Mouse (Mus musculus): ENCODE data around the gene Parp16.
"Not testable (repeated sequence)": the region's sequence is repeated elsewhere in the genome, so short reads cannot be mapped to it uniquely, and the experiment has no call there.

The Parp16 gene

DNA sequence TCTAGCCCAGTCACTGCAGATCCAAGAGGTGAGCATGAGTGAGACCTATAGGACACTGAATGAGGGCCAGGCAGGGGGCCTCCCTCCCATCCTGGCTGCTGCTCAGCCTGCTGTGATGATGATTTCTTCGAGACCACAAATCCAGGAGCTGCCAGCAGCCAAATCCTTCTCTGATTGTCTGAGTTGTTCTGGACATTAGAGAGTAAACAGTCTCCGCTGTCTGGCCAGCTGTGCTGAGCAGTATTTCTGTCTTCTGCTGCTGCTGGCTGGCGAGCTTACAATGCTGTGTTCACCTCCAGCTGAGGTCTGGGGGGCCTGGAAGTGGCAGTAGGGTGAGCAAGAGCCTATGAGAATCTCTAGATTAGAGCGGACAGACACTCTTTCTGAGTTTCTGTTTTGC lies 48.1 kb downstream of the Parp16 start:
- no peak for DNase-seq (ENCODE audit: low spot score)

DNA sequence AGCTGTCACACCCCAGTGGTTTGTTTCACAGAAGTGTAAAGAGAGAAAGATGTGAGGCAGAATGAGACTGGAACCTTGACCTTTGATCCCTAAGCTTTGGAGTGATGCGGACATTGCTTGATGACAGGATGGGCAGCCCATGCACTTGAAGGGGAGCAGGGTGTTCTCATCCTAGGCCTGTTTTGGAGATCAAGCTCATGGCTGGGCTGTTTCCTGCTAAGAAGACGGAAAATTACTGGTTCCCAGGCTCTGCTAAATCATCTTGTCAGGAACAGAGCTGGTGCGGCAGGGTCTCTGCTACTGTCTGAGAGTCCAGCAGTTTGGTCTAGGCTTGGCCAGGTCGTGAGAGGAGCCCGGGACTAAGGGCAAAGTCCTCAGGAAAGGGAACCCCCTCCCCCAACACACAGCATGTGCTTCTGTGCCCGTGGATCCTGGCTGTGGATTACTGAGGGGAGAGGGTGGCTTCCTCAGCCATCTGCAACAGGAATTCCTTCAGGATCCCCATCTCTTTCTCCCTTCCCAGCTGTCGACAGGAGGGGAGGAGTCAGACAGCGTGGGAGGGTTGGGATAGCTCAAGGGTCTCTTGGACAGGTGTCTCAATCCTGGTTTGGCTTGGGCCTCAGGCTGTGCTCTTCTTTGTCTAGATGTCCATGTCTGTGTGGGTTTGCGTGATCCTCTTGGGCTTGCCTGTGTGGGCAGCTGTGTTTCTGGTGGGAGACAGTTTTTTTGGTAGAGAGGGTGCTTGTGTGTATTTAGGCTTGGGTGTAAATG lies 49.1 kb downstream of the Parp16 start:
- DNase-seq (ENCODE audit: low spot score): no peak

DNA sequence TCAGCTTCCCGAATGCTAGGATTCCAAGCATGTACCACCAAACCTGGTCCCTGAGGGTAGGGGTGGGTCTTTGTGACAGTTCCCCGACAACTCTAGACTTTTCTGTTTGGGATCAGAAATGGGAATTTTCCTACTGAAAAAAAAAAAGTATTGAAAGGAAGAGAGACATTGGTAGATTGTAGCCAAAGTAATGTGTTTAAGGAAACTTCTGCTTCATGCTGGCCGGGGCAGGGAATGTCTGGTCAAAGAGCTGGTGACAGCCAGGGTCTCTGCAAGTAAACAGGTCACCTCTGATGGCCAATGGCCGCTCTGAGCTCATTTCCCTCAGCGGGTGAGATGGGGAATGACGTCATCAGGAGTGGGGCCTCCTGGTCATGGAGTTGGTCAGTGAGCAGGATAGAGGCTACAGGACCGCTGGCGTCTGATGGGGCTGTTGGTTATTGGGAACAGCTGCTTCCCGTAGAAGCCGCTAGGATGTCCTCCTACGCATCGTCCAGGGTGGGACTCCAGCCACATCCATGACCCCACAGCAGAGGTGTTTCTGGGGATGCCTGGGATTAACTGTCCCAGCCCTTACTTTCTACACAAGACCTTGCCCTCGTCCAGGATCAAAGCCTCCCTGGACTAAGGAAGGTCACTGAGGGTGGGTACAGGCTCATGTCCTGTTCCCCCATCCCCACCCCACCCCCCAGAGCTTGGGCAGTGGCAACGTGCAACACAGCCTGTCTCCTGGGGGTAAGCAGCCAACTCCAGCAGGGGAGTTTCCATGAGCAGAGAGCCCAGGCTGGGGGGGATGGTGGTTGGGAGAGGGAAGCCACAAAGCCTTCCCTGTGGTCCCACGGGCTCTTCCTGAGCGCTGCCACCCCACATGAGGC lies 52.6 kb downstream of the Parp16 start:
- no peak for DNase-seq (ENCODE audit: low spot score)

DNA sequence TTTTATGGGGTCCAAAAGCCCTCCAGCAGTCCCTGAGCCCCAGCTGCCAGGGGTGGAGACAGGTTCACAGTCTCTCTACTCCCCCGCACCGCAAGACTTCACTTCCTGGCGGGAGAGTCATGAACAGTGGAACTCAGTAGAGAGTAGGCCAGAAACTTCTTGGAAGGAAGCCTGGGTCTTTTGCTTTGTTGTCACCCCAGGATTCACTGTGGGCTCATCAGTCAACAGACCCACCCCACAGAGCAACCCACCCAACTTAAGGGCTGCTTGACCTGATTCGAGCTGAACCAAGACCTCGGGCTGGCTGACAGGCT lies 53.2 kb downstream of the Parp16 start:
- no peak for DNase-seq (ENCODE audit: low spot score)

DNA sequence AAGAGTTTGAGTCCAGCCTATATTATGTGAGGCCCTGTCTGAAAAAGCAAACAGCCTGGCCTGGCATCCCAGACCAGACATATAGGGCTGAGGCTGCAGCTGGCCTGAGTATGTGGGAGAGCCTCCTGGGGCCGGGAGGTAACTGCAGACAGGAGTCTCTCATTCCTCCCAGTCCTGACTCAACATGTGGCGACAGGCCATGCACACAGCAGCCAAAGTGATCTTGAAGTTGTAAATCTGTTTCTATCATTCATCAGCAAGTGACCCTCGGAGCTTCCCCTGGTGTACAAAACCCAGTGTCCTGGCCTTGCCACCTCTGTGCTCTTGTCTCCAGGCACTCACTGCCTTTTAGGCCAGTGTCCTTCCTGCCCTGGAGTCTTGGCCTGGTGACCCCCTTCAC lies 56.9 kb downstream of the Parp16 start:
- DNase-seq (ENCODE audit: low spot score): no peak

DNA sequence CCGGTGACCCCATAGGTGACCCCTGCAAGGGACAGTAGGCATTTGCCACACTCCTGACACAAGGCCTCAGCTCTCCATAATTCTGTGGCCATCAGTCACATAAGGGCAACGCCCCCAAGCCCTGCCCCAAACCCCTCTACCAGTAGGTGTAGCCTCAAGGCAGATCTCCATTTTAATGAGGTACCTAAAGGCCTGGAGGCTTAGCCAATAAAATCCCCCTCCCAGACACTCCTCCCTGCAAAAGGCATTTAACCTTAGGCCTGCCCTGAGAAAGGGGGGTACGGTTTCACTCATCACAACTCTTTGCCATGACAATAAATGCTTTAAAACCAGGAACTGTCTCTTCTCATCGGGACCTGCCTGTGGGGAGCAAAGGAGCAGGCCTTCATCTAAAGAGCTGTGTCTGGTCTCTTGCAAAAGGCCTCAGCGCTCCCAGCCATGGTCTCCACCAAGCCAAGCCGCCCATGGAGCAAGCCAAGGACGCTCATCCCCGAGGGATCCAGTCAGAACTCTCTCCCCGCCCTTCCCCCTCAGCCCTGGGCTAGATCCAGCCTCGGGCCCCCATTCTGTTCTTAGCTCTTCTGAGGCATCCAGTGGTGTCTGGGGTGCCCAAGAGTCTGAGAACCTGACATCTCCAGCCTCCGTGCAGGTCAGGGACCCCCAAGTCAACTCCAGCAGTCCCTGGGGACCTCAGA lies 60.9 kb downstream of the Parp16 start:
- no peak for DNase-seq (ENCODE audit: low spot score)

DNA sequence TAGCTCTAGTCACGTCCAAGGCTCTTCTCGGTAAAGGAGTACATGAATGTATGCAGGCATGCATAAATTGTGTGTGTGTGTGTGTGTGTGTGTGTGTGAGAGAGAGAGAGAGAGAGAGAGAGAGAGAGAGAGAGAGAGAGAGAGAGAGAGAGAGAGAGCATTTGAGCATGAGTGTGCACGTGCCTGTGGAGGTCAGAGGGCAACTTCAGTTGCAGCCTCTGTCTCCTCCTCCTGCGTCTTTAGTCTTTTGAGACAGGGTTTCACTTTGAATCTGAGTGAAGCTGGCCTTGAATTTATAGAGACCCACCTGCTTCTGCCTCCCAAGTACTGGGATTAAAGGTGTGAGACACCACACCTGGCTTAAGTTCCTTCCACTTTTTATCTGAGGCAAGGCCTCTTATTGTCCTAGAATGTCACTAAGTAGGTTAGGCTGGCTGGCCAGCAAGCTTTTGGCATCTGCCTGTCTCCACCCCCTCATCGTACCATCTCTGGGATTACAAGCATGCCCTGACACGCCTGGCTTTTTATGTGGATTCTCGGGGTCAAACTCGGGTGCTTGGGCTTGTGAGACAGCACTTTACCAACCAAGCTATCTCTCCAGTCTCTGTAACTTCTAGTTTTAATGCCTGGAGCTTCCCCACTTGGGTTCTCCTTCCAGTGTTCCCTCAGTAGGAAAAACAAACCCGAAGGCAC lies 62.2 kb downstream of the Parp16 start:
- no peak for DNase-seq (ENCODE audit: low spot score)

DNA sequence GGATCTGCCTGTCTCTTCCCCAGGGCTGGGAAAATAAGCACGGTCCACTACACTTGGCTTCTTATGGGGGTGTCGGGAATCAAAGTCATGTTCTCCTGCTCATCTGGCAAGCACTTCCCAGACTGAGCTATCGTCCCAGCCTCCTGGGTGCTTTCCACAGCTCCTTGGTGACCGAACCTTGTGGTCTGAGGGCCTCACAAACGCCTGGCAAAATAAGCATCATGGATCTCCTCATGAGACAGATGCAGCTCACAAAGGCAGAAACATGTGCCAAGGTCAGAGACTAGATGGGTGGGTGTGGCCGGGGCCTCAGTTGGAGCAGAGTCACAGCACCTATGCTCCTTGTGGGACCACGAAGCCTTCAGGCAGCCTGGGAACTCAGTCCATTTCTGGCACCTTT lies 64.2 kb downstream of the Parp16 start:
- no peak for DNase-seq (ENCODE audit: low spot score)

DNA sequence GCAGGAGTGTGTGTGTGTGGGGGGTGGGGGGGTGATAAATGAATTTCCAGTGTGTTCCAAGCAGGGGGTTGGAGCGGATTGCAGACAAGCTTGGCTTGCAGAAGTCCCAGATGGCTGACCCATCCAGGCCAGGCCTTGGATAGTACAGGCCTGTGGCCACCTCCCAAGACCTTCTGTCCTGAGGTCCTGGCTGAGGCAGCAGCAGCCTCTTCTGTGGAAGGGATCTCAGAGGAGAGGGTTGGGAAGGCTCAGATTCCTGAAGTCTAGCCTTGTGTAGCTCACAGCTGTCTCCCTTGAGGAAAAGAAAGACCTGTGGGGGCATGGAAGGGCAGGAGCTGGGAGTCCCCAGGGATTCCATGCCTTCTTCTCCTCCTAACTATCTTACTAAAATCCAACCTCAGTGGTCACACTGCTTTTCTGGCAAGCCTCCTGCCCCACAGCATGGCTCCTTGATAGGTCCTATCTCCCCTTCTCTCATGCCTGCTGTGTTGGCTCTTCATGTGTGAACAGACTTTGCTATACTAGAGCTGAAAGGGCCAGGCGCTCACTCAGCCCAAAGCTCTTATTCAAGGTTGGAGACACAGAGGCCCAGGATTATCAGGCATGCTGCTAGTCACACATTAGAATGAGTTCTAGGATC lies 66.6 kb downstream of the Parp16 start:
- DNase-seq (ENCODE audit: low spot score): no peak

DNA sequence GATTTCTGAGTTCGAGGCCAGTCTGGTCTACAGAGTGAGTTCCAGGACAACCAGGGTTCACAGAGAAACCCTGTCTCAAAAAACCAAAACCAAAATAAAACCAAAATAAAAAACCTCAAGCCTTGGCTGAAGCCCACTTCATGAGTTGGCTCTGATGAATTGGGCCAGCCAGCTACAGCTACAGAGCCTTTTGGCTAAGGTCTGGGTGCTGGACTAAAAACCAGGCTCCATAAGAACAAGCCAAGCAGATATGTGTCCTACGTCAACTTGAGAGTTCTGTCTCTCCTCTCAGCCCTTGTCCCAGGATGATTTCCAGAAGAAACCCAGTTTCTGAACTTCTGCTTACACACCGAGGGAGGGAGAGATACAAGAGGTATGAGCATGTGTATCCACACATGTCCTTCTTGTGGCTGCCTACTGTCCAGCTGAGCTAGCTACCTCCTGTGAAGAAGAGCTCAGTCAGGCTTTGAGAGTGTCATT lies 67.5 kb downstream of the Parp16 start:
- no peak for DNase-seq (ENCODE audit: low spot score)

DNA sequence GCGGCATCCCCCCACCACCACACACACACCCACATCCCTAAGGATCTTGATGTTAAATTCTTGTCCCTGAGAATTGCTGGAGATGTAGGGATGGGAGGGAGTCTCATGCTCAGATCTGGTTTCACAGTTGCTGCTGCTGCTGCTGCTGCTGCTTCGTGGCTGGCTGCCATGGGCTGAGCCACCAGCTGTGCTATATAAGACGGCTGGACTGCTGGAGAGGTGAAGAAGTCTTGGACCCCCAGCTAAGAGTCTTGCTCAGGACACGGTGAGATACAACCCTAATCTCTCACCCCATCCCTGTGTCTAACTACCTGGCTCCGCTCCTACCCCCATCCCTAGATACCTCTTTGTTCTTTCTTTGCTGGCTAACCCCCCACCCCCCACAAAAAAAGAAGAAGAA lies 69.8 kb downstream of the Parp16 start, which contains the start of gene Cilp:
Gene Cilp (plus strand): TSS at position 222 of the 400 bp plus-strand sequence.
- no peak for DNase-seq (ENCODE audit: low spot score)

DNA sequence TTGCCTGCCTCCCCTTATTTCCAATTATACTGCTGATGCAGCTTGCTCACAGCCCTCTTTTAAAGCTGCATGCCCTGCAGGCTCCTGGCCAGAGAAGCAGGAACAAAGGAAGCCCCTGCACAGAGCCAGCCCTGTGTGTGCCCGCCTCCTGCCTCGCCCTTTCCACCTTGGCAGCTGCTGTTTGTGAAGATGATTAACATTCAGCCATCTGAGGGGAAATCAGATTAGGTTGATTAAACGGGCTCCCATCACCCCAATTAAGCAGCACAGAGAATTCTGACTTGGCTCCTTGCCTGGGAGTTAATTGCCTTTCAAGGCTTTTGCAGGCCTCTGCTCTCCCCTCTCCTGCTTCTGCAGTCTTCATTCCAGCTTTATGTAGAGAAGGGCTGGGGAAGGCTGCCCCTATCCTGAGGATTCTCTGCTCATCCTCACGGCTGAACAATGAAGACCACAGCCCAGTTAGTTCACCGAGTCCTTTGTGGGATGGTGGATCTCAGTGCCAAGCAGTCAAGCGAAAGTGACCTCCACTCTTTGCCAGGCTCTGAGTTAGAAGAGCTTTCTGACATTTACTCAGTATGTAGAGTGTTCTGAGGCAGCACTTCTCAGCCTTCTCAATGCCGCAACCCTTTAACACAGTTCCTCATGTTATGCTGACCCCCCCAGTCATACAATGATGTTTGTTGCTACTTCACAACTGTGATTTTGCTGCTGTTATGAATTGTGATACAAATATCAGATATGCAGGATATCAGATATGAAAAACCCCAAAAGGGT lies 72.8 kb downstream of the Parp16 start:
- DNase-seq (ENCODE audit: low spot score): peak; percentile 23

DNA sequence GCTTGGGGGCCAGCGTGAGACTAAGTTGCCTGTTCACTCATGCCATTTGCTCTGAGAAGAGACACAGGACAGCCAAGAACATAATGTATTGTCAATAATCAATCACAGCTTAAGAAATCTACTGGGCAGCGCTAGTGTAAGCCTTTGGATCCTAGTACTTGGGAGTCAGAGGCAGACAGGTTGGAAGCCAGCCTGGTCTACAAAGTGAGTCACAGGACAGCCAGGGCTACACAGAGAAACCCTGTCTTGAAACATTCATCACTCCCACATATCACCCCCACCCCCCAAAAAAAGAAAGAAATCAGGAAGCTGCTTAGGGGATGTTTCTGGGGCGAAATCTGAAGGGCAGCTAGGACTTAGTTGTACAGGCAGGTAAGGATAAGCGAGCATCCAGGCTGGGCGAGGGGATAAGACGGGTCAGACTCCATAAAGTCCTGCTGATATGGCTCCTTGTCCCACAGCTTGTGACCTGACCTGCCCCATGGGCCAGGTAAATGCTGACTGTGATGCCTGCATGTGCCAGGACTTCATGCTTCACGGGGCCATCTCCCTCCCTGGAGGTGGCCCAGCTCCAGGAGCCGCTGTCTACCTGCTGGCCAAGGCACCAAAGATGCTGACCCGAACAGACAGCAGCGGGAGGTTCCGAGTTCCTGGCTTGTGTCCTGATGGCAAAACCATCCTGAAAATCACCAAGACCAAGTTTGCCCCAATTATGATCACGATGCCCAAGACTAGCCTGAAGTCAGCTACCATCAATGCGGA lies 78.1 kb downstream of the Parp16 start:
- DNase-seq (ENCODE audit: low spot score): no peak

DNA sequence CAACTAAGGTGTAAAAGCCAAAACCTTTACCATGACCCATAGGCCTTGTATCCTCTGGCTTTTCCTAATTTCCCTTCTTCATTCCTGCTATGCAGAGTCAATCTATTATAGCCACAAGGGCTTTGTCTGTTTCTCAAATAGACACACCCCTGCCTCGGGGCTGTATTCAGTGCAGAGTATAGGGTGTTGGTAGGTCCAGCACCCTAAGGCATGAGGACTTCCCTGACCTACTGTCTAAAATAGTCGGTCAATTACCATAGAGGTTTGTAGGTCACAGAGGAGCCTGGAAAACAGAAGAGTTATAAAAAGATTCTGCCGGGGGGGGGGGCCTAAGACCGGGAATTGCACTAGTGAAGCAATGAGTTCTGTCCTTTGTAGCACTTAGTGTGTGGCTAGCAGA lies 78.7 kb downstream of the Parp16 start:
- no peak for DNase-seq (ENCODE audit: low spot score)

DNA sequence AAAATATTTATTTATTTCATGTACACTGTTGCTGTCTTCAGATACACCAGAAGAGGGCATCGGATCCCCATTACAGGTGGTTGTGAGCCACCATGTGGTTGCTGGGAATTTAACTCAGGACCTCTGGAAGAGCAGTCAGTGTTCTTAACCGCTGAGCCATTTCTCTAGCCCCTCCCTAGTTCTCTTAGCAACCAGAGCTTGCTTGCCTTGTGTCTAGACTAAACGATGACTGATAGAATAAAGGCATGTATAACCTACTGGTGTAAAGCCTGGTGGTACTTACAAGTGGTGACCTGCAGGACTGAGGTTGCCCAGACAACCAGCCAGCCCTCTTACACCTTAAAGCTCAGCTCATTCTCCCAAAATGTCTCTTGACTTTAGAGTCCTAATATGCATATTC lies 79.7 kb downstream of the Parp16 start:
- DNase-seq (ENCODE audit: low spot score): not testable (repeated sequence)

DNA sequence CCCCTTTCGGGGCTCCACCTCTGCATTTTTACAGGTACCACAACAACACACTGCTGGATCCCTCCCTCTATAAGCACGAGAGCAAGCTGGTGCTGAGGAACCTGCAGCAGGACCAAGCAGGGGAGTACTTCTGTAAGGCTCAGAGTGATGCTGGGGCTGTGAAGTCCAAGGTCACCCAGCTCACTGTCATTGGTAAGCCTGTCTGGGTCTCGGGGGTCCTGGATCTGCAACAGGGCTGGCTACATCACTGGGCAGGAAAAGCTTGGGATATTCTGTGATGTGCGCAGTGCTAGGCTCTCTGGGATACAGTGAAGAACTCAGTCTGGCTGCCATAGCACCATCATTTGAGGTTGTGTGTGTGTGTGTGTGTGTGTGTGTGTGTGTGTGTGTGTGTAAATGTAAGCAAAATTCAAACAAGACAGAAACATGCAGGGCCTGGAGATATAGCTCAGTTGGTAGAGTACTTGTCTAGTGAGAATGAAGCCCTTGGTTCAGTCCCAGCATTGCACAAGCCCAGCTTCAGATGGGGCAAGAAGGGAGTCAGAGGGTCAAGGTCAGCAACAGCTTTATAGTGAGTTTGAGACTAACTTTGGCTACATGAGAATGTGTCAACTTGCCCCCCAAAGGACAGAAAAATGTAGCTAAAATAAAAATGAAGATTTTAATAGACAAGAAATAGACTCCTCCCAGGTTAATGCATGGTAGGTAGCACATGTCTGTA lies 80.8 kb downstream of the Parp16 start:
- no peak for DNase-seq (ENCODE audit: low spot score)

DNA sequence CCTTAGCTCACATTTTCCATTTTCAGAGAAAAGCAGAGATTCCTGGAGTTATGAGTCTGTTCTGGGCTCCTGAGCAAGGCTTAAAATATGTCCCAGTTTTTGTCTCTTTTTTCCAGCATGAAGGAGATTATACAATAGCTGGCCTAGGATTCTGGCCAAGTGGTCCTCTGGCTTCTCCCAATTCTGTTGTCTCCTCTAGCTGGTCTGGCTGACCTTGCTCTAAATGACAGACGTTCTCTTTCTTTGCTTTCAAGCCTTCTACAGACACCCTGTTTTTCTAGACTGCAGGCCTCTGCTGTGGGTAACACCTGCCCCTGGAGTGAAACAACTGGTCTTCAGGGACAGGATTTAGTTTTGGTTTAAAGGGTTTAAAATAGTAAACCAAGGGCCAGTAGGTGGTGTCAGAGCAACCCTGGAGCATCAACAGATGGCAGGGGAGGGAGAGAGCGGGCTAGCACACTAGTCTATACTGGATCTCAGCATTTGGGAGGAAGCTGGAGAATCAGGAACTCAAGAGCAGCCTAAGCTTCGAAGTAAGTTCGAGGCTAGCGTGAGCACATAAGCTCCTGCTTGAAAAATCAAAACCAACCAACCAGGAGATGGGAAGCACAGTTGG lies 86.5 kb downstream of the Parp16 start:
- DNase-seq (ENCODE audit: low spot score): no peak

DNA sequence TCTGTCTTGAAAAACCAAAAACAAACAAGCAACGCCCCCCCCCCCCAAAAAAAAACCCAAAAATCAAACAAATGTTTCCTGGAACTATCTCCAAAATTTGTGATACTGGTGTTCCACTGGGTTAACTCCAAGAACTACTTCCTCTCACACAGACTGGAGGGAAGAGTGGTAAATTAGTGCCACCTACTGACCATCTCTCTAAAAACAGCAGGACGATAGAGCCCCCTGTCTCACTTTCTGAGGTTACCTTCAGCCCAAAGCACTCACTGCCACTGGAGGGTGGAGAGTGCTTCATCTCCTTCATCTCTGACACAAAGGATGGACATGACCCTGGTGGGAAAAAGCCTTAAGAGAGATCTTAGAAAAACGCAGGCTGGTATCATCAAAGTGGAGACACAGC lies 88.1 kb downstream of the Parp16 start:
- DNase-seq (ENCODE audit: low spot score): peak; percentile 84

DNA sequence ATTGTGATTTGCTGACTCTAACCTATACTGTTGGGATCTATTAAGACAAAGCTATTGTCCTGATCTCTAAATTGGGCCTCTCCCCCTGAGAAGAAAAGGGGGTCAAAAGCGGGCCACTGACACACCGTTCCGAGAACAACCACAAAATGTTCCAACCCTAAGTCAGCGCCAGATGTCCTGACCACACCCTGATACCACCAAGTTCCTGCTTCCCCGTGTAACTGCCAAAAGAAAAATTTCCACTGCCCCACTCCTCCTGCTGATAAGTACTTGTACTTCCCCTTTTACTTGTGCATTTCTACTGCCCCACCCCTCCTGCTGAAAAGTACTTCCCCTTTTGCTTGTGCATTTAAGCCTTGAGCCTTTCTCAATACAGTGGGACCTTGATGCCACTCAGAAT lies 93.1 kb downstream of the Parp16 start:
- not testable (repeated sequence) for DNase-seq (ENCODE audit: low spot score)
